Mouse (Mus musculus) erythroblast, embryonic 14.5 days (primary cell): ENCODE measurements around the gene Cpsf3.

ENCODE experiments used
- GATA1 ChIP-seq: IDR thresholded peaks from 2 replicates; pipeline ENCODE4 v1.6.1; 2012; ENCODE audit warnings: low read length, inconsistent platforms, mixed read lengths
- TAL1 ChIP-seq: IDR thresholded peaks from 3 replicates; pipeline ENCODE4 v1.6.1; 2012; ENCODE audit warnings: low read length, inconsistent platforms, mixed read lengths

GRCm38 (mm10) chr12:21264241-21264640 is 20.9 kb upstream of the Cpsf3 start:
- TF ChIP-seq GATA1 (no peak), TAL1 (no peak)
